Mouse (Mus musculus) ovary, postnatal 36 days (tissue): ENCODE measurements around the gene Zrsr2.

Source experiments
- DNase-seq: peaks from one replicate; pipeline ENCODE4 v3.0.0; 2022; ENCODE audit warnings: low spot score, mixed read lengths

Zrsr2 gene

DNA sequence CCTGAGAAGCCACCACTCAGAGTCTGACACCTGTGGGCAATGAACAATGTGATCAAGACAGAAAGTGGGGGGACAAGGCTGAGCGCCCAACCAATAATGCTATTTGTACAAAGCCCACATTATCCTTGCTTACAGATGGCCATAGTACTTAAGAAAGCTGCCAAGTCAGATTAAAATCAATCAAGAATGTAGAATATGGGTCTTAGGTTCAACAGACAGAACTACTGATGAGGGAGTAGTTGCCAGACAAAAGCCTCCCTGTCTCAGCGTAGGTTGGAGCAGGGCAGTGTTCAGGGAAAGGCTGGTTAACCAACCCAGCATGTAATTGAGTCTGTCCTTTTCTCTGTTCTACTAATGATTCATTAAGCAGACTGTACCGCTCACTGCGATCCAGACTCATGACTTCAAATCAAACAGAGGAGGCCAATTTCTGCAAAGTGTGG lies 72.9 kb downstream of the Zrsr2 start:
- DNase-seq = no peak
